Mouse (Mus musculus) effector memory CD4-positive, alpha-beta T cell, adult 7 months (primary cell): ENCODE measurements around the gene Amy2a3. TPM values are rescaled to one million over a fixed set of nuclear protein-coding genes. Genes with fewer than 3 reads are reported as not detected.

Experiments used
- polyA plus RNA-seq: library from polyadenylated mRNA; unstranded; fragments of 100-300 nt; shearing (Covaris generic); gene quantifications from one replicate; pipeline ENCODE4 v1.2.1, GENCODE M21; 2017

Amy2a3 gene
- not detected for polyA plus RNA-seq

GRCm38 (mm10) chr3:113323952-113324351 is at the start of gene Amy2a3:
Gene Amy2a3, minus strand, starts transcription at chr3:113324052.

GRCm38 (mm10) chr3:113356558-113356957 is 32.7 kb upstream of the Amy2a3 start, which contains the start of gene Amy2a2:
Gene Amy2a2, minus strand, starts transcription at chr3:113356658.

GRCm38 (mm10) chr3:113291349-113291748 is 32.5 kb downstream of the Amy2a3 start, which contains the start of gene Amy2a4:
Gene Amy2a4, minus strand, starts transcription at chr3:113291449.

Other genes with a start within 250 kb of the Amy2a3 start
- not detected for gene Amy2a5, start 65.2 kb downstream of the Amy2a3 start, polyA plus RNA-seq
- gene Amy2a4, start 32.6 kb downstream of the Amy2a3 start, polyA plus RNA-seq, result not detected
- not detected for gene Amy2a2, start 32.6 kb upstream of the Amy2a3 start, polyA plus RNA-seq
- not detected for gene Amy2a1, start 208.4 kb upstream of the Amy2a3 start, polyA plus RNA-seq